Mouse (Mus musculus): ENCODE results near the gene Mob3b. TPM values are rescaled to one million over a fixed set of nuclear protein-coding genes. Genes with fewer than 3 reads are reported as not detected.

Mob3b gene
- polyA plus RNA-seq, 2 experiments = 1.4 to 2.6 TPM

- no peak overlapping the region for H3K4me2 ChIP-seq (ENCODE audit: low read depth)
- DNase-seq (ENCODE audit: low read depth in 3 of 3, low spot score in 3 of 3) (no peak), ATAC-seq (ENCODE audit: insufficient read depth) (no peak)
- no peaks in the 10 kb centered on the region for H3K27me3 ChIP-seq (ENCODE audit: control insufficient read depth, insufficient read depth, low read length)
- no peak overlapping the region for H3K4me3 ChIP-seq (ENCODE audit: insufficient read depth in 1 of 2, low read depth in 2 of 2, low read length in 2 of 2)
- no peak overlapping the region for H3K9ac ChIP-seq (replicated peaks)
- TF ChIP-seq CTCF (IDR thresholded peaks at IDR 0.05; ENCODE audit: low read depth) (no peak), EP300 (IDR thresholded peaks at IDR 0.05; ENCODE audit: low read depth) (no peak)
- no peaks in the 10 kb centered on the region for H3K36me3 ChIP-seq (replicated peaks; ENCODE audit: control insufficient read depth, insufficient read depth, low read depth)
- no peaks in the 10 kb centered on the region for H3K9me3 ChIP-seq (ENCODE audit: control insufficient read depth, low read length)
- no peak overlapping the region for H3K27ac ChIP-seq
- WGBS (ENCODE audit: insufficient replicate concordance) = 74% methylated on average over 5 of the region's 5 CpGs
- peaks cover 0 to 9% of the 10 kb centered on the region in 2 experiments; a peak in 2 of 4 replicates for H3K4me1 ChIP-seq (replicated peaks; ENCODE audit: control insufficient read depth in 2 of 2, insufficient read depth in 2 of 2, low read length in 1 of 2)
Observed at GRCm38 (mm10) chr4:35189794-35190193, 32.5 kb upstream of the Mob3b start.

- no peak for TF ChIP-seq CTCF (IDR thresholded peaks at IDR 0.05; ENCODE audit: low read depth)
- 0 out of 2 replicates have a peak, but pooled peaks have one; percentile 17 for TF ChIP-seq EP300 (IDR thresholded peaks at IDR 0.05; ENCODE audit: low read depth)
- Histone ChIP-seq H3K4me3 (ENCODE audit: insufficient read depth in 1 of 2, low read depth in 2 of 2, low read length in 2 of 2) (no peak overlapping the region), H3K9me3 (ENCODE audit: control insufficient read depth, low read length) (no peaks in the 10 kb centered on the region), H3K27me3 (ENCODE audit: control insufficient read depth, insufficient read depth, low read length) (no peaks in the 10 kb centered on the region), H3K4me1 (replicated peaks; ENCODE audit: control insufficient read depth in 2 of 2, insufficient read depth in 2 of 2, low read length in 1 of 2) (peaks cover 0 to 9% of the 10 kb centered on the region in 2 experiments; a peak in 2 of 4 replicates), H3K27ac (no peak overlapping the region), H3K4me2 (ENCODE audit: low read depth) (no peak overlapping the region), H3K36me3 (replicated peaks; ENCODE audit: control insufficient read depth, insufficient read depth, low read depth) (no peaks in the 10 kb centered on the region), H3K9ac (replicated peaks) (no peak overlapping the region)
- 30% methylated on average over 8 of the region's 8 CpGs for WGBS (ENCODE audit: insufficient replicate concordance)
- DNase-seq (ENCODE audit: low read depth in 3 of 3, low spot score in 3 of 3) = no peak
- peak; percentile 45; the same call in 1 of the 2 replicates for ATAC-seq (ENCODE audit: insufficient read depth)
Observed at GRCm38 (mm10) chr4:35187617-35188326, 30.5 kb upstream of the Mob3b start.

- Histone ChIP-seq H3K4me1 (replicated peaks; ENCODE audit: control insufficient read depth in 2 of 2, insufficient read depth in 2 of 2, low read length in 1 of 2) (no peaks in the 10 kb centered on the region), H3K9me3 (ENCODE audit: control insufficient read depth, low read length) (no peaks in the 10 kb centered on the region), H3K27ac (no peak overlapping the region), H3K27me3 (ENCODE audit: control insufficient read depth, insufficient read depth, low read length) (no peaks in the 10 kb centered on the region), H3K36me3 (replicated peaks; ENCODE audit: control insufficient read depth, insufficient read depth, low read depth) (no peaks in the 10 kb centered on the region), H3K9ac (replicated peaks) (no peak overlapping the region), H3K4me2 (ENCODE audit: low read depth) (no peak overlapping the region), H3K4me3 (ENCODE audit: insufficient read depth in 1 of 2, low read depth in 2 of 2, low read length in 2 of 2) (no peak overlapping the region)
- DNase-seq (ENCODE audit: low read depth in 3 of 3, low spot score in 3 of 3) (no peak), ATAC-seq (ENCODE audit: insufficient read depth) (no peak)
- WGBS (ENCODE audit: insufficient replicate concordance) = 66% methylated on average over 12 of the region's 12 CpGs
- TF ChIP-seq EP300 (IDR thresholded peaks at IDR 0.05; ENCODE audit: low read depth) (no peak), CTCF (IDR thresholded peaks at IDR 0.05; ENCODE audit: low read depth) (no peak)
Observed at GRCm38 (mm10) chr4:35177926-35178645, 20.8 kb upstream of the Mob3b start.

- no peaks in the 10 kb centered on the region for H3K27me3 ChIP-seq (ENCODE audit: control insufficient read depth, insufficient read depth, low read length)
- no peak overlapping the region for H3K27ac ChIP-seq
- TF ChIP-seq EP300 (IDR thresholded peaks at IDR 0.05; ENCODE audit: low read depth) (no peak), CTCF (IDR thresholded peaks at IDR 0.05; ENCODE audit: low read depth) (no peak)
- no peak overlapping the region for H3K4me2 ChIP-seq (ENCODE audit: low read depth)
- no peaks in the 10 kb centered on the region for H3K9me3 ChIP-seq (ENCODE audit: control insufficient read depth, low read length)
- H3K4me1 ChIP-seq (replicated peaks; ENCODE audit: control insufficient read depth in 2 of 2, insufficient read depth in 2 of 2, low read length in 1 of 2) = no peaks in the 10 kb centered on the region
- no peak for ATAC-seq (ENCODE audit: insufficient read depth)
- H3K36me3 ChIP-seq (replicated peaks; ENCODE audit: control insufficient read depth, insufficient read depth, low read depth) = no peaks in the 10 kb centered on the region
- H3K9ac ChIP-seq (replicated peaks) = no peak overlapping the region
- no peak for DNase-seq (ENCODE audit: low read depth in 3 of 3, low spot score in 3 of 3)
- WGBS (ENCODE audit: insufficient replicate concordance) = 51% methylated on average over 2 of the region's 2 CpGs
- H3K4me3 ChIP-seq (ENCODE audit: insufficient read depth in 1 of 2, low read depth in 2 of 2, low read length in 2 of 2) = no peak overlapping the region
Observed at GRCm38 (mm10) chr4:35175566-35175965, 18.3 kb upstream of the Mob3b start.

GRCm38 (mm10) chr4:35173551-35173950 lies 16.3 kb upstream of the Mob3b start:
- no peaks in the 10 kb centered on the region for H3K9me3 ChIP-seq (ENCODE audit: control insufficient read depth, low read length)
- no peak overlapping the region for H3K9ac ChIP-seq (replicated peaks)
- H3K27me3 ChIP-seq (ENCODE audit: control insufficient read depth, insufficient read depth, low read length) = no peaks in the 10 kb centered on the region
- no peak for ATAC-seq (ENCODE audit: insufficient read depth)
- TF ChIP-seq CTCF (IDR thresholded peaks at IDR 0.05; ENCODE audit: low read depth) (no peak), EP300 (IDR thresholded peaks at IDR 0.05; ENCODE audit: low read depth) (no peak)
- H3K4me2 ChIP-seq (ENCODE audit: low read depth) = no peak overlapping the region
- H3K36me3 ChIP-seq (replicated peaks; ENCODE audit: control insufficient read depth, insufficient read depth, low read depth) = no peaks in the 10 kb centered on the region
- no peak overlapping the region for H3K4me3 ChIP-seq (ENCODE audit: insufficient read depth in 1 of 2, low read depth in 2 of 2, low read length in 2 of 2)
- DNase-seq (ENCODE audit: low read depth in 3 of 3, low spot score in 3 of 3) = no peak
- WGBS (ENCODE audit: insufficient replicate concordance) = 58% methylated on average over 1 of the region's 1 CpGs
- no peak overlapping the region for H3K27ac ChIP-seq
- no peaks in the 10 kb centered on the region for H3K4me1 ChIP-seq (replicated peaks; ENCODE audit: control insufficient read depth in 2 of 2, insufficient read depth in 2 of 2, low read length in 1 of 2)
